Mouse (Mus musculus) CH12.LX (cell line): ENCODE measurements around the gene Palm2. TPM values are rescaled to one million over a fixed set of nuclear protein-coding genes. Genes with fewer than 3 reads are reported as not detected.

ENCODE experiments used
- DNase-seq: peaks from one replicate; pipeline ENCODE4 v3.0.0-alpha.2; 2013; ENCODE audit errors: extremely low read depth
- H3K27ac ChIP-seq: 2 replicates; pipeline ENCODE4 v1.5.1; 2012; ENCODE audit warnings: low read depth, mild to moderate bottlenecking, control low read depth, moderate library complexity; ENCODE audit not compliant: insufficient read depth
- H3K27me3 ChIP-seq: replicated peaks from 2 replicates; pipeline ENCODE3; 2012; ENCODE audit warnings: inconsistent platforms
- H3K36me3 ChIP-seq, 2 experiments: replicated peaks in 1 of 2; 2 replicates each; pipeline versions ENCODE3 to v1.6.1; 2012; ENCODE audit warnings: inconsistent platforms in 1 of 2, low read length in 1 of 2, mild to moderate bottlenecking in 1 of 2, mixed read lengths in 1 of 2, moderate library complexity in 1 of 2; ENCODE audit not compliant: control insufficient read depth in 1 of 2, insufficient read depth in 1 of 2
- H3K4me1 ChIP-seq, 2 experiments: 2 replicates each; pipeline ENCODE4 v1.6.1; 2012; ENCODE audit warnings: inconsistent platforms in 1 of 2, moderate library complexity in 1 of 2; ENCODE audit not compliant: insufficient read depth in 2 of 2, control insufficient read depth in 1 of 2
- H3K4me2 ChIP-seq: 2 replicates; pipeline ENCODE4 v1.6.1; 2012; ENCODE audit warnings: low read depth, mild to moderate bottlenecking, control low read depth; ENCODE audit not compliant: poor library complexity, insufficient read depth, severe bottlenecking
- H3K4me3 ChIP-seq, 3 experiments: fragments of 150-350 bp in 1 of 3; sonication (generic) in 1 of 3; replicated peaks in 1 of 3; 2 replicates each; pipeline versions ENCODE3 to v1.5.1; 2011 to 2012; ENCODE audit warnings: low read depth in 2 of 3, low read length in 2 of 3, mild to moderate bottlenecking in 2 of 3, moderate library complexity in 2 of 3, control low read depth in 1 of 3, improper control_type of control experiment in 1 of 3, inconsistent platforms in 1 of 3, mixed read lengths in 1 of 3; ENCODE audit not compliant: poor library complexity in 1 of 3
- H3K79me2 ChIP-seq: replicated peaks from 2 replicates; pipeline ENCODE4 v1.6.1; 2012; ENCODE audit warnings: mild to moderate bottlenecking, moderate library complexity; ENCODE audit not compliant: control insufficient read depth, poor library complexity, insufficient read depth, severe bottlenecking; ENCODE audit errors: extremely low read depth
- H3K9ac ChIP-seq: 2 replicates; pipeline ENCODE4 v1.6.1; 2012; ENCODE audit warnings: low read depth, mild to moderate bottlenecking, control low read depth, moderate library complexity; ENCODE audit not compliant: insufficient read depth
- H3K9me3 ChIP-seq: replicated peaks from 2 replicates; pipeline ENCODE3; 2012; ENCODE audit warnings: low read length, inconsistent platforms, mixed read lengths
- BHLHE40 ChIP-seq: IDR thresholded peaks from 2 replicates; pipeline ENCODE4 v1.6.1; 2011; ENCODE audit warnings: mild to moderate bottlenecking, low read depth, low read length, improper control_type of control experiment
- CHD1 ChIP-seq: IDR thresholded peaks from 2 replicates; pipeline ENCODE4 v1.6.1; 2012; ENCODE audit warnings: low read depth, low read length, improper control_type of control experiment, inconsistent platforms
- CHD2 ChIP-seq: IDR thresholded peaks from 2 replicates; pipeline ENCODE4 v1.6.1; 2011; ENCODE audit warnings: low read length, improper control_type of control experiment
- CTCF ChIP-seq, 2 experiments: IDR thresholded peaks in 1 of 2; conservative IDR thresholded peaks in 1 of 2; 2 replicates each; pipeline ENCODE4 v1.5.1; 2011 to 2012; ENCODE audit warnings: low read depth in 2 of 2, low read length in 2 of 2, improper control_type of control experiment in 1 of 2, inconsistent platforms in 1 of 2, mild to moderate bottlenecking in 1 of 2, moderate library complexity in 1 of 2
- ELF1 ChIP-seq: IDR thresholded peaks from 2 replicates; pipeline ENCODE4 v1.6.1; 2014; ENCODE audit warnings: low read depth, mild to moderate bottlenecking, inconsistent platforms, low read length, improper control_type of control experiment
- EP300 ChIP-seq: IDR thresholded peaks from 2 replicates; pipeline ENCODE4 v1.6.1; 2011; ENCODE audit warnings: low read length, improper control_type of control experiment
- ETS1 ChIP-seq: conservative IDR thresholded peaks from 2 replicates; pipeline ENCODE4 v1.6.1; 2012; ENCODE audit warnings: low read depth, mild to moderate bottlenecking, inconsistent platforms, low read length, improper control_type of control experiment, moderate library complexity
- GABPA ChIP-seq: IDR thresholded peaks from 2 replicates; pipeline ENCODE4 v1.6.1; 2012; ENCODE audit warnings: low read depth, low read length, improper control_type of control experiment, inconsistent platforms; ENCODE audit not compliant: insufficient replicate concordance
- HCFC1 ChIP-seq: IDR thresholded peaks from 2 replicates; pipeline ENCODE4 v1.6.1; 2012; ENCODE audit warnings: low read depth, mild to moderate bottlenecking, inconsistent platforms, low read length, improper control_type of control experiment
- JUN ChIP-seq: IDR thresholded peaks from 2 replicates; pipeline ENCODE4 v1.6.1; 2011; ENCODE audit warnings: low read depth, mild to moderate bottlenecking, low read length, improper control_type of control experiment, moderate library complexity; ENCODE audit not compliant: insufficient read depth
- JUND ChIP-seq: conservative IDR thresholded peaks from 2 replicates; pipeline ENCODE4 v1.6.1; 2011; ENCODE audit warnings: low read depth, low read length, improper control_type of control experiment
- MAFK ChIP-seq: IDR thresholded peaks from 2 replicates; pipeline ENCODE4 v1.6.1; 2011; ENCODE audit warnings: low read length, improper control_type of control experiment; ENCODE audit not compliant: insufficient replicate concordance
- MAZ ChIP-seq: IDR thresholded peaks from 2 replicates; pipeline ENCODE4 v1.6.1; 2012; ENCODE audit warnings: low read depth, mild to moderate bottlenecking, inconsistent platforms, low read length, improper control_type of control experiment, moderate library complexity
- MEF2A ChIP-seq: IDR thresholded peaks from 2 replicates; pipeline ENCODE4 v1.6.1; 2014; ENCODE audit warnings: low read depth, mild to moderate bottlenecking, inconsistent platforms, low read length, improper control_type of control experiment, borderline replicate concordance
- MYC ChIP-seq: IDR thresholded peaks from 2 replicates; pipeline ENCODE4 v1.6.1; 2011; ENCODE audit warnings: low read depth, mild to moderate bottlenecking, improper control_type of control experiment, low read length
- NELFE ChIP-seq: IDR thresholded peaks from 2 replicates; pipeline ENCODE4 v1.6.1; 2011; ENCODE audit warnings: low read depth, low read length, improper control_type of control experiment
- NRF1 ChIP-seq: IDR thresholded peaks from 2 replicates; pipeline ENCODE4 v1.6.1; 2014; ENCODE audit warnings: low read depth, mild to moderate bottlenecking, inconsistent platforms, low read length, improper control_type of control experiment, moderate library complexity
- POLR2AphosphoS2 ChIP-seq: IDR thresholded peaks from 2 replicates; pipeline ENCODE4 v1.6.1; 2011; ENCODE audit warnings: low read depth, low read length, improper control_type of control experiment
- RAD21 ChIP-seq: IDR thresholded peaks from 2 replicates; pipeline ENCODE4 v1.6.1; 2011; ENCODE audit warnings: low read depth, mild to moderate bottlenecking, low read length, improper control_type of control experiment, moderate library complexity
- RCOR1 ChIP-seq: conservative IDR thresholded peaks from 2 replicates; pipeline ENCODE4 v1.6.1; 2012; ENCODE audit warnings: low read depth, mild to moderate bottlenecking, inconsistent platforms, low read length, improper control_type of control experiment
- SIN3A ChIP-seq: IDR thresholded peaks from 2 replicates; pipeline ENCODE4 v1.6.1; 2012; ENCODE audit warnings: low read length, improper control_type of control experiment, inconsistent platforms
- SMC3 ChIP-seq: IDR thresholded peaks from 2 replicates; pipeline ENCODE4 v1.6.1; 2011; ENCODE audit warnings: low read depth, low read length, improper control_type of control experiment
- TBP ChIP-seq: conservative IDR thresholded peaks from 2 replicates; pipeline ENCODE4 v1.6.1; 2011; ENCODE audit warnings: low read depth, low read length, improper control_type of control experiment
- TCF12 ChIP-seq: IDR thresholded peaks from 2 replicates; pipeline ENCODE4 v1.6.1; 2014; ENCODE audit warnings: low read depth, mild to moderate bottlenecking, inconsistent platforms, low read length, improper control_type of control experiment
- UBTF ChIP-seq: IDR thresholded peaks from 2 replicates; pipeline ENCODE4 v1.6.1; 2012; ENCODE audit warnings: low read depth, mild to moderate bottlenecking, inconsistent platforms, low read length, improper control_type of control experiment, moderate library complexity
- USF1 ChIP-seq: IDR thresholded peaks from 2 replicates; pipeline ENCODE4 v1.6.1; 2014; ENCODE audit warnings: low read depth, mild to moderate bottlenecking, inconsistent platforms, low read length, improper control_type of control experiment
- ZC3H11A ChIP-seq: IDR thresholded peaks from 2 replicates; pipeline ENCODE4 v1.6.1; 2012; ENCODE audit warnings: low read depth, mild to moderate bottlenecking, inconsistent platforms, low read length, improper control_type of control experiment
- ZKSCAN1 ChIP-seq: IDR thresholded peaks from 2 replicates; pipeline ENCODE4 v1.6.1; 2012; ENCODE audit warnings: low read depth, inconsistent platforms, low read length, improper control_type of control experiment, borderline replicate concordance
- ZMIZ1 ChIP-seq: IDR thresholded peaks from 2 replicates; pipeline ENCODE4 v1.6.1; 2012; ENCODE audit warnings: low read depth, mild to moderate bottlenecking, inconsistent platforms, low read length, improper control_type of control experiment
- dilution Hi-C: fragments of 300-500 bp; cut with MboI; formaldehyde crosslinking; loops from 2 replicates; pipeline ENCODE4 v1.14.3; 2020; ENCODE audit warnings: low sequenced_read_pairs; ENCODE audit not compliant: extremely low pct_unique_long_range_greater_than_20kb, extremely low pct_ligation_motif_present
- in situ Hi-C: fragments of 300-500 bp; cut with MboI; formaldehyde crosslinking; loops from 3 replicates; pipeline ENCODE4 v1.14.3; 2019; ENCODE audit warnings: low sequenced_read_pairs, low pct_ligation_motif_present, low pct_unique_long_range_greater_than_20kb, mixed read lengths
- polyA plus RNA-seq: library from polyadenylated mRNA; unstranded; fragments of >175 nt; gene quantifications from 2 replicates; pipeline ENCODE4 v1.2.1, GENCODE M21; 2012; ENCODE audit warnings: low read depth; ENCODE audit not compliant: insufficient read length
- total RNA-seq, 2 experiments: library from RNA; depleted of rRNA; stranded (reverse); fragments of 300-350 nt in 1 of 2; fragments of >200 nt in 1 of 2; gene quantifications; 2 replicates each; pipeline ENCODE4 v1.2.3; 2012 to 2014

Palm2 gene
- total and polyA plus RNA-seq, 3 experiments, result not detected

GRCm38 (mm10) chr4:57650994-57651393 is 216.9 kb downstream of the Palm2 start:
- no peak overlapping the region for H3K27ac ChIP-seq
- no peak overlapping the region for H3K9ac ChIP-seq
- no peak overlapping the region for H3K4me3 ChIP-seq
- in situ Hi-C loops, result loop anchor here (25.0 kb wide), 1 partner anchor 436 kb away; no protein-coding TSS in a partner anchor
- no peaks in the 10 kb centered on the region for H3K36me3 ChIP-seq
- dilution Hi-C loops, result no loop called here
- no peak overlapping the region for H3K4me2 ChIP-seq
- TF ChIP-seq CHD1 (no peak), RAD21 (no peak), EP300 (no peak), CHD2 (no peak), ZKSCAN1 (no peak), BHLHE40 (no peak), MYC (no peak), UBTF (no peak), POLR2AphosphoS2 (no peak), ELF1 (no peak), ZC3H11A (no peak), NRF1 (no peak), USF1 (no peak), GABPA (no peak), JUN (no peak), NELFE (no peak), CTCF (conservative IDR thresholded peaks at IDR 0.05 in 1 of 2, IDR thresholded peaks at IDR 0.05 in 1 of 2; ENCODE audit: low read depth in 2 of 2, low read length in 2 of 2) (no peak), RCOR1 (no peak), MAFK (no peak), SIN3A (no peak)
- DNase-seq, result no peak
- H3K9me3 ChIP-seq, result peaks cover 1% of the 10 kb centered on the region
- no peaks in the 10 kb centered on the region for H3K27me3 ChIP-seq
- no peaks in the 10 kb centered on the region for H3K4me1 ChIP-seq
- no peaks in the 10 kb centered on the region for H3K79me2 ChIP-seq

- H3K4me1 ChIP-seq, result no peaks in the 10 kb centered on the region
These were observed 217.5 kb downstream of the Palm2 start for GRCm38 (mm10) chr4:57651547-57651946.

More at GRCm38 (mm10) chr4:57651547-57651946, 217.5 kb downstream of the Palm2 start:
- no peak for DNase-seq
- Histone ChIP-seq H3K9ac (no peak overlapping the region), H3K4me2 (no peak overlapping the region), H3K4me3 (no peak overlapping the region), H3K9me3 (peaks cover 1% of the 10 kb centered on the region), H3K79me2 (no peaks in the 10 kb centered on the region), H3K27ac (no peak overlapping the region), H3K36me3 (no peaks in the 10 kb centered on the region), H3K27me3 (no peaks in the 10 kb centered on the region)
- TF ChIP-seq ETS1 (no peak), BHLHE40 (no peak), TBP (no peak), USF1 (no peak), MYC (no peak), MEF2A (no peak), ELF1 (no peak), CTCF (conservative IDR thresholded peaks at IDR 0.05 in 1 of 2, IDR thresholded peaks at IDR 0.05 in 1 of 2; ENCODE audit: low read depth in 2 of 2, low read length in 2 of 2) (no peak), ZMIZ1 (no peak), JUND (no peak), MAZ (no peak), MAFK (no peak), SMC3 (no peak), RCOR1 (no peak), TCF12 (no peak), ZKSCAN1 (no peak), HCFC1 (no peak), CHD2 (no peak)
- in situ Hi-C loops (loop anchor here (25.0 kb wide), 1 partner anchor 436 kb away; no protein-coding TSS in a partner anchor), dilution Hi-C loops (no loop called here)
